Mouse (Mus musculus) heart, postnatal 0 days (tissue): ENCODE results near the gene Tff2. TPM values are rescaled to one million over a fixed set of nuclear protein-coding genes. Genes with fewer than 3 reads are reported as not detected.

Experiments used
- ATAC-seq: fragments of 200-750 bp; cut with Nextera tagmentation; 2 replicates; pipeline ENCODE4 v1.8.0; 2017; ENCODE audit warnings: low read depth, moderate number of reproducible peaks, moderate library complexity; ENCODE audit not compliant: insufficient read depth
- DNase-seq: peaks from one replicate; pipeline ENCODE4 v3.0.0-alpha.2; 2016; ENCODE audit warnings: low spot score
- H3K27ac ChIP-seq: fragments of 300-500 bp; sonication (generic); 2 replicates; pipeline ENCODE4 v1.5.1; 2014; ENCODE audit warnings: low read depth, mild to moderate bottlenecking
- H3K27me3 ChIP-seq: fragments of 300-500 bp; sonication (generic); 2 replicates; pipeline ENCODE4 v1.6.1; 2014; ENCODE audit warnings: low read length, mixed read lengths; ENCODE audit not compliant: control insufficient read depth, insufficient read depth
- H3K36me3 ChIP-seq: fragments of 300-500 bp; sonication (generic); replicated peaks from 2 replicates; pipeline ENCODE4 v1.6.1; 2014; ENCODE audit warnings: low read length, mixed read lengths; ENCODE audit not compliant: control insufficient read depth, insufficient read depth
- H3K4me1 ChIP-seq: fragments of 300-500 bp; sonication (generic); 2 replicates; pipeline ENCODE4 v1.6.1; 2014; ENCODE audit warnings: antibody characterized with exemption; ENCODE audit not compliant: control insufficient read depth, insufficient read depth
- H3K4me2 ChIP-seq: fragments of 300-500 bp; sonication (generic); 2 replicates; pipeline ENCODE4 v1.6.1; 2014; ENCODE audit warnings: low read depth, mild to moderate bottlenecking, low read length, moderate library complexity
- H3K4me3 ChIP-seq: fragments of 300-500 bp; sonication (generic); 2 replicates; pipeline ENCODE4 v1.5.1; 2014; ENCODE audit warnings: low read depth, low read length
- H3K9ac ChIP-seq: fragments of 300-500 bp; sonication (generic); replicated peaks from 2 replicates; pipeline ENCODE4 v1.6.1; 2014; ENCODE audit warnings: low read depth, low read length, mixed read lengths
- H3K9me3 ChIP-seq: fragments of 300-500 bp; sonication (generic); replicated peaks from 2 replicates; pipeline ENCODE4 v1.6.1; 2016; ENCODE audit warnings: low read length; ENCODE audit not compliant: control insufficient read depth
- CTCF ChIP-seq: IDR thresholded peaks from 2 replicates; pipeline ENCODE4 v1.5.1; 2016; ENCODE audit warnings: antibody characterized with exemption, control low read depth, low read depth
- EP300 ChIP-seq: IDR thresholded peaks from 2 replicates; pipeline ENCODE4 v1.6.1; 2016; ENCODE audit warnings: antibody characterized with exemption, low read depth
- WGBS: fragments of 180-500 bp; shearing (Covaris S2); extraction: QIAGEN DNeasy Blood & Tissue Kit; methylation state at CpG from one replicate; pipeline ENCODE4 v1.1.7; 2014; 5-methylcytosine and 5-hydroxymethylcytosine counted together
- polyA plus RNA-seq: library from polyadenylated mRNA; unstranded; fragments of >200 nt; fragmentation: Nextera tagmentation; extraction: Ambion mirVana; gene quantifications from 2 replicates; pipeline ENCODE4 v1.2.1, GENCODE M21; 2015
- total RNA-seq: library from RNA; depleted of rRNA; stranded (reverse); fragments of >200 nt; gene quantifications from 2 replicates; pipeline ENCODE4 v1.2.3, GENCODE M21; 2014; ENCODE audit warnings: low replicate concordance; rRNA removed

Gene Tff2
- total RNA-seq (not detected in 2 replicates), polyA plus RNA-seq (2.9 TPM in 1 of 2 replicates, not detected in the other)

- Histone ChIP-seq H3K4me1 (no peaks in the 10 kb centered on the region), H3K9ac (no peak within 1 kb of the TSS), H3K9me3 (no peaks in the 10 kb centered on the region), H3K4me3 (no peak within 1 kb of the TSS), H3K36me3 (no peaks in the 10 kb centered on the region), H3K27ac (no peak within 1 kb of the TSS), H3K4me2 (no peak within 1 kb of the TSS), H3K27me3 (no peaks in the 10 kb centered on the region)
- ATAC-seq, result no peak
- TF ChIP-seq EP300 (no peak), CTCF (no peak)
- no peak for DNase-seq
- 56% methylated on average over 15 of the region's 15 CpGs for WGBS
Measured at GRCm38 (mm10) chr17:31144040-31145037, at the start of gene Tff2. Gene Tff2 (minus strand): TSS chr17:31144282.

GRCm38 (mm10) chr17:31193360-31193759, 49.3 kb upstream of the Tff2 start:
- no peak for ATAC-seq

GRCm38 (mm10) chr17:31192663-31193062, 48.6 kb upstream of the Tff2 start:
- TF ChIP-seq CTCF, result no peak
- TF ChIP-seq EP300, result no peak
- ATAC-seq (no peak), DNase-seq (no peak)
- Histone ChIP-seq H3K9me3 (no peaks in the 10 kb centered on the region), H3K27me3 (0 out of 2 replicates have a peak, but pooled peaks cover 4% of the 10 kb centered on the region), H3K4me2 (no peak overlapping the region), H3K4me1 (no peaks in the 10 kb centered on the region), H3K27ac (no peak overlapping the region), H3K36me3 (no peaks in the 10 kb centered on the region), H3K4me3 (no peak overlapping the region), H3K9ac (no peak overlapping the region)
- WGBS, result 39% methylated on average over 2 of the region's 2 CpGs

More at GRCm38 (mm10) chr17:31193360-31193759, 49.3 kb upstream of the Tff2 start:
- no peak overlapping the region for H3K27ac ChIP-seq
- no peaks in the 10 kb centered on the region for H3K4me1 ChIP-seq
- H3K4me2 ChIP-seq, result no peak overlapping the region
- H3K9ac ChIP-seq, result no peak overlapping the region
- no peak overlapping the region for H3K4me3 ChIP-seq
- H3K27me3 ChIP-seq, result 0 out of 2 replicates have a peak, but pooled peaks cover under 1% of the 10 kb centered on the region
- no peaks in the 10 kb centered on the region for H3K9me3 ChIP-seq
- 70% methylated on average over 9 of the region's 9 CpGs for WGBS
- no peak for TF ChIP-seq CTCF
- H3K36me3 ChIP-seq, result no peaks in the 10 kb centered on the region
- no peak for DNase-seq

- no peak for TF ChIP-seq CTCF
- Histone ChIP-seq H3K4me2 (no peak overlapping the region), H3K4me3 (no peak overlapping the region), H3K36me3 (no peaks in the 10 kb centered on the region), H3K9ac (no peak overlapping the region), H3K4me1 (no peaks in the 10 kb centered on the region), H3K9me3 (no peaks in the 10 kb centered on the region), H3K27ac (no peak overlapping the region), H3K27me3 (0 out of 2 replicates have a peak, but pooled peaks cover 4% of the 10 kb centered on the region)
- ATAC-seq (no peak), DNase-seq (no peak)
- WGBS, result 79% methylated on average over 8 of the region's 8 CpGs
Measured at GRCm38 (mm10) chr17:31191825-31192224, 47.7 kb upstream of the Tff2 start.

GRCm38 (mm10) chr17:31187370-31187769, 43.3 kb upstream of the Tff2 start:
- no peak for TF ChIP-seq EP300
- peak; percentile 87 for TF ChIP-seq CTCF
- WGBS, result 12% methylated on average over 4 of the region's 4 CpGs
- Histone ChIP-seq H3K27me3 (0 out of 2 replicates have a peak, but pooled peaks cover 4% of the 10 kb centered on the region), H3K36me3 (no peaks in the 10 kb centered on the region), H3K27ac (no peak overlapping the region), H3K9me3 (no peaks in the 10 kb centered on the region), H3K4me2 (no peak overlapping the region), H3K9ac (no peak overlapping the region), H3K4me1 (no peaks in the 10 kb centered on the region), H3K4me3 (no peak overlapping the region)
- ATAC-seq, result peak; percentile 47; the same call in 1 of the 2 replicates
- peak; percentile 63 for DNase-seq
